Mouse (Mus musculus) hindbrain, embryonic 15.5 days (tissue): Measurements from ENCODE around the gene Lsm5. TPM values are rescaled to one million over a fixed set of nuclear protein-coding genes. Genes with fewer than 3 reads are reported as not detected.
A peak's percentile ranks its signal among the peaks of the same experiment; 100 is the strongest.

Experiments used
- ATAC-seq: fragments of 200-750 bp; cut with Nextera tagmentation; 2 replicates; pipeline ENCODE4 v1.8.0; 2017; ENCODE audit warnings: low read depth, moderate number of reproducible peaks, moderate TSS enrichment; ENCODE audit not compliant: low FRiP score
- H3K27ac ChIP-seq: fragments of 300-500 bp; sonication (generic); replicated peaks from 2 replicates; pipeline ENCODE4 v1.5.1; 2015; ENCODE audit warnings: mild to moderate bottlenecking, inconsistent platforms
- H3K27me3 ChIP-seq: fragments of 300-500 bp; sonication (generic); 2 replicates; pipeline ENCODE4 v1.6.1; 2015; ENCODE audit warnings: control low read depth, inconsistent platforms
- H3K36me3 ChIP-seq: fragments of 300-500 bp; sonication (generic); 2 replicates; pipeline ENCODE4 v1.6.1; 2015; ENCODE audit warnings: control low read depth, inconsistent platforms
- H3K4me1 ChIP-seq: fragments of 300-500 bp; sonication (generic); replicated peaks from 2 replicates; pipeline ENCODE4 v1.6.1; 2015; ENCODE audit warnings: control low read depth, inconsistent platforms
- H3K4me2 ChIP-seq: fragments of 300-500 bp; sonication (generic); 2 replicates; pipeline ENCODE4 v1.6.1; 2015; ENCODE audit warnings: moderate library complexity, mild to moderate bottlenecking, inconsistent platforms
- H3K4me3 ChIP-seq: fragments of 300-500 bp; sonication (generic); 2 replicates; pipeline ENCODE4 v1.5.1; 2015; ENCODE audit warnings: mild to moderate bottlenecking, inconsistent platforms
- H3K9ac ChIP-seq: fragments of 300-500 bp; sonication (generic); 2 replicates; pipeline ENCODE4 v1.6.1; 2015; ENCODE audit warnings: inconsistent platforms
- H3K9me3 ChIP-seq: fragments of 300-500 bp; sonication (generic); 2 replicates; pipeline ENCODE4 v1.6.1; 2016; ENCODE audit warnings: control low read depth, inconsistent platforms
- WGBS: fragments of 180-500 bp; shearing (Covaris S2); methylation state at CpG from one replicate; pipeline ENCODE4 v1.1.7; 2015; 5-methylcytosine and 5-hydroxymethylcytosine counted together
- polyA plus RNA-seq: library from polyadenylated mRNA; unstranded; fragments of >200 nt; fragmentation: Nextera tagmentation; extraction: Ambion mirVana; gene quantifications from 2 replicates; pipeline ENCODE4 v1.2.1, GENCODE M21; 2015

Gene Lsm5
- polyA plus RNA-seq, 1 experiment from 2014 or later: 70.5 TPM

- Histone ChIP-seq H3K4me3 (no peak overlapping the region), H3K36me3 (no peaks in the 10 kb centered on the region), H3K9me3 (no peaks in the 10 kb centered on the region), H3K4me1 (no peaks in the 10 kb centered on the region), H3K9ac (no peak overlapping the region), H3K27ac (no peak overlapping the region), H3K4me2 (no peak overlapping the region), H3K27me3 (no peaks in the 10 kb centered on the region)
- no peak for ATAC-seq
- 90% methylated on average over 3 of the region's 3 CpGs for WGBS
Observed at GRCm38 (mm10) chr6:56688238-56688637, 16.3 kb downstream of the Lsm5 start.

- 90% methylated on average over 3 of the region's 3 CpGs for WGBS
- Histone ChIP-seq H3K4me3 (no peak overlapping the region), H3K4me2 (no peak overlapping the region), H3K9ac (no peak overlapping the region), H3K27ac (no peak overlapping the region), H3K36me3 (no peaks in the 10 kb centered on the region), H3K9me3 (no peaks in the 10 kb centered on the region), H3K4me1 (no peaks in the 10 kb centered on the region), H3K27me3 (no peaks in the 10 kb centered on the region)
- no peak for ATAC-seq
Observed at GRCm38 (mm10) chr6:56664410-56664809, 40.1 kb downstream of the Lsm5 start.

- H3K27me3 ChIP-seq: peaks cover 15% of the 10 kb centered on the region
- H3K4me1 ChIP-seq: peaks cover 8% of the 10 kb centered on the region
- H3K27ac ChIP-seq: no peak overlapping the region
- H3K4me3 ChIP-seq: no peak overlapping the region
- 86% methylated on average over 8 of the region's 8 CpGs for WGBS
- no peaks in the 10 kb centered on the region for H3K36me3 ChIP-seq
- H3K9me3 ChIP-seq: no peaks in the 10 kb centered on the region
- no peak overlapping the region for H3K9ac ChIP-seq
- no peak overlapping the region for H3K4me2 ChIP-seq
- ATAC-seq: no peak
Observed at GRCm38 (mm10) chr6:56655393-56655792, 49.1 kb downstream of the Lsm5 start.

GRCm38 (mm10) chr6:56652121-56652592, 52.4 kb downstream of the Lsm5 start:
- H3K4me1 ChIP-seq: peaks cover 8% of the 10 kb centered on the region
- no peaks in the 10 kb centered on the region for H3K36me3 ChIP-seq
- H3K4me2 ChIP-seq: peak overlapping the region; percentile 88
- no peaks in the 10 kb centered on the region for H3K9me3 ChIP-seq
- H3K27me3 ChIP-seq: peaks cover 15% of the 10 kb centered on the region
- under 1% methylated on average over 36 of the region's 36 CpGs for WGBS
- no peak overlapping the region for H3K27ac ChIP-seq
- peak overlapping the region; percentile 43 for H3K4me3 ChIP-seq
- peak overlapping the region; percentile 50 for H3K9ac ChIP-seq
- peak; percentile 61 for ATAC-seq

Other genes starting within 250 kb of the Lsm5 start
- gene Pde1c, start 135.6 kb downstream of the Lsm5 start, polyA plus RNA-seq: 18.6 and 23.7 TPM in 2 replicates
- gene Avl9, start 10.2 kb upstream of the Lsm5 start, polyA plus RNA-seq: 25.8 and 26.1 TPM in 2 replicates
- 32.0 and 33.4 TPM in 2 replicates for gene Kbtbd2, start 93.1 kb upstream of the Lsm5 start, polyA plus RNA-seq
- gene Fkbp9, start 127.3 kb upstream of the Lsm5 start, polyA plus RNA-seq: 41.7 and 42.8 TPM in 2 replicates
- gene Nt5c3, start 219.2 kb upstream of the Lsm5 start, polyA plus RNA-seq: 149 and 153 TPM in 2 replicates
- gene Vmn1r4, start 219.3 kb upstream of the Lsm5 start, polyA plus RNA-seq: 0.50 and 0.53 TPM in 2 replicates